Mouse (Mus musculus) heart, embryonic 13.5 days (tissue): Measurements from ENCODE around the gene Syt2. TPM values are rescaled to one million over a fixed set of nuclear protein-coding genes. Genes with fewer than 3 reads are reported as not detected.

Experiments
- ATAC-seq: fragments of 200-750 bp; cut with Nextera tagmentation; 2 replicates; pipeline ENCODE4 v1.8.0; 2017; ENCODE audit warnings: moderate TSS enrichment; ENCODE audit not compliant: insufficient number of reproducible peaks, low FRiP score, low TSS enrichment; ENCODE audit errors: extremely low read depth
- H3K27ac ChIP-seq: fragments of 300-500 bp; sonication (generic); replicated peaks from 2 replicates; pipeline ENCODE4 v1.5.1; 2015; ENCODE audit warnings: moderate library complexity, mild to moderate bottlenecking, inconsistent platforms
- H3K27me3 ChIP-seq: fragments of 300-500 bp; sonication (generic); replicated peaks from 2 replicates; pipeline ENCODE4 v1.6.1; 2015; ENCODE audit warnings: mild to moderate bottlenecking, inconsistent platforms
- H3K36me3 ChIP-seq: fragments of 300-500 bp; sonication (generic); 2 replicates; pipeline ENCODE4 v1.6.1; 2015; ENCODE audit warnings: mild to moderate bottlenecking, inconsistent platforms
- H3K4me1 ChIP-seq: fragments of 300-500 bp; sonication (generic); 2 replicates; pipeline ENCODE4 v1.6.1; 2015; ENCODE audit warnings: inconsistent platforms
- H3K4me2 ChIP-seq: fragments of 300-500 bp; sonication (generic); 2 replicates; pipeline ENCODE4 v1.6.1; 2015; ENCODE audit warnings: inconsistent platforms, mild to moderate bottlenecking, moderate library complexity
- H3K4me3 ChIP-seq: fragments of 300-500 bp; sonication (generic); 2 replicates; pipeline ENCODE4 v1.5.1; 2015; ENCODE audit warnings: moderate library complexity, mild to moderate bottlenecking, inconsistent platforms
- H3K9ac ChIP-seq: fragments of 300-500 bp; sonication (generic); 2 replicates; pipeline ENCODE4 v1.6.1; 2015; ENCODE audit warnings: inconsistent platforms, mild to moderate bottlenecking, moderate library complexity
- H3K9me3 ChIP-seq: fragments of 300-500 bp; sonication (generic); 2 replicates; pipeline ENCODE4 v1.6.1; 2016; ENCODE audit warnings: inconsistent platforms
- WGBS: fragments of 180-500 bp; shearing (Covaris S2); methylation state at CpG from one replicate; pipeline ENCODE4 v1.1.7; 2015; ENCODE audit warnings: mixed read lengths; 5-methylcytosine and 5-hydroxymethylcytosine counted together
- polyA plus RNA-seq: library from polyadenylated mRNA; unstranded; fragments of >200 nt; fragmentation: Nextera tagmentation; extraction: Ambion mirVana; gene quantifications from 2 replicates; pipeline ENCODE4 v1.2.1, GENCODE M21; 2015

Gene Syt2
- polyA plus RNA-seq, 1 experiment from 2014 or later, result 0.20 TPM

DNA sequence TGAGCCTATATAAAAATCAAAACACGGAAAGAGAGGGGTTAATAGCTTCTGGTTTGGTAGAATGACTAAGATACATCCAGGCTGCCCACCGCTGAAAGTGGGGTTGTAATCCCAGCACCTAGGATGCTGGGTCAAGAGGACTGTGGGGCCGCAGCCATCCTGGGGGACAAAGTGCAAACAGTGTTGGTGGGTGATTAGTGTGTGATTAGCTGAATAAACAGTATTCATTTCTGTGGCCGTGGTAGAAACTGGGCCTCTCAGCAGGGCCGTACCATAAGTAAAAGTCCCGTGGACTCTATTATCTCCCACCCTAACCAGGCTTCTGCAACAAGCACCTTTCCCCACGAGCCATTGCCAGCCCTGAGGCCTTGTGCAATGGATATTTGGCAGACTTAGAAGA is 12.2 kb upstream of the Syt2 start:
- Histone ChIP-seq H3K4me1 (peaks cover 8% of the 10 kb centered on the region), H3K9me3 (no peaks in the 10 kb centered on the region), H3K27ac (no peak overlapping the region), H3K4me3 (no peak overlapping the region), H3K9ac (no peak overlapping the region), H3K27me3 (0 out of 2 replicates have a peak, but pooled peaks cover 5% of the 10 kb centered on the region), H3K4me2 (no peak overlapping the region), H3K36me3 (peaks cover 56% of the 10 kb centered on the region)
- WGBS, result 77% methylated on average over 7 of the region's 7 CpGs
- ATAC-seq, result no peak

- Histone ChIP-seq H3K27me3 (peaks cover 20% of the 10 kb centered on the region), H3K36me3 (peaks cover 37% of the 10 kb centered on the region), H3K9ac (no peak overlapping the region), H3K4me3 (no peak overlapping the region), H3K27ac (no peak overlapping the region), H3K4me2 (no peak overlapping the region), H3K4me1 (peaks cover 8% of the 10 kb centered on the region), H3K9me3 (no peaks in the 10 kb centered on the region)
- no peak for ATAC-seq
- WGBS, result 68% methylated on average over 3 of the region's 3 CpGs
These were observed 10.2 kb upstream of the Syt2 start for GRCm38 (mm10) chr1:134636245-134636644.

- Histone ChIP-seq H3K4me2 (no peak overlapping the region), H3K4me1 (peaks cover 8% of the 10 kb centered on the region), H3K9me3 (no peaks in the 10 kb centered on the region), H3K4me3 (no peak overlapping the region), H3K36me3 (peaks cover 32% of the 10 kb centered on the region), H3K27me3 (peaks cover 23% of the 10 kb centered on the region), H3K27ac (no peak overlapping the region), H3K9ac (no peak overlapping the region)
- ATAC-seq, result no peak
- 3% methylated on average over 3 of the region's 3 CpGs for WGBS
These were observed 9.8 kb upstream of the Syt2 start for GRCm38 (mm10) chr1:134636684-134637083.

DNA sequence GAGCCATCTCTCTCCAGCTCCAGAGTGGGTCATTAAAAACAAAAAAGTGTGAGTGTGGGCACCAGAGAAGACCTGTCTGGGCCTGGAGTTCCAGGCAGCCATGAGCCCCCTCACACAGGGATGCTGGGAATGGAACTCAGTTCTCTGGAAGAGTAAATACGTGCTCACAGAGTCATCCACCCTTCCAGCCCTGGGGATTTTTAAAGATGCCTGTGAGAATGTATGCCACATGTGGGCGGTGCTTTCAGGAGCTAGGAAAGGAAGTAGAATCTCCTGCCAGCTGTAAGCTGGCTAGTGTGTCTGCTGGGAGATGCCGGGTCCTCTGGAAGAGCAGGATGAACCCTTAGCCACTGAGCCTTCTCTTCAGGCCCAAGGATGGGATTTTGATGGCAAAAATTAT is 8.4 kb upstream of the Syt2 start:
- H3K27me3 ChIP-seq, result peaks cover 36% of the 10 kb centered on the region
- H3K4me1 ChIP-seq, result peaks cover 8% of the 10 kb centered on the region
- no peaks in the 10 kb centered on the region for H3K9me3 ChIP-seq
- no peak overlapping the region for H3K4me2 ChIP-seq
- H3K9ac ChIP-seq, result no peak overlapping the region
- peaks cover 19% of the 10 kb centered on the region for H3K36me3 ChIP-seq
- no peak for ATAC-seq
- H3K27ac ChIP-seq, result no peak overlapping the region
- no peak overlapping the region for H3K4me3 ChIP-seq
- WGBS, result 32% methylated on average over 3 of the region's 3 CpGs

DNA sequence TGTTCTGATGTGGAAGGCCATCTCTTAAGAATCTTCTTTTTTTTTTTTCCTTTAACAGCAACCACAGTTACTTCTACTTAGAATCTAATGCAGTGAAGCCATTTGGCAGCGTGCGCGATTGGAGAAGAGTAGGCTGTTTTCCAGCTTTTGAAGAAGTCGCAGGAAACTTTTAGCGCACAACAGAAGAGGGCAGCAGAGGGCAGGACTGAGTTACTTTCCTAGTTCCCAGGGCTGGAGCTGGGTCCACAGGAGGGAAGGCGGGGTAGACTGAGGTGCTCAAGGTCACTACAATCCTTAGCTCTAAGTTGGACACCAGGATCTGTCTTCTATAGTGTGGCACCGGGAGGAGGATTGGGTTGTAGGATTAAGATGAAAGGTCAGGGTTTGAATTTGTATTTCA is 8.0 kb upstream of the Syt2 start:
- no peak overlapping the region for H3K4me3 ChIP-seq
- H3K36me3 ChIP-seq, result peaks cover 14% of the 10 kb centered on the region
- 35% methylated on average over 7 of the region's 7 CpGs for WGBS
- H3K27ac ChIP-seq, result no peak overlapping the region
- H3K27me3 ChIP-seq, result peaks cover 41% of the 10 kb centered on the region
- no peaks in the 10 kb centered on the region for H3K9me3 ChIP-seq
- ATAC-seq, result no peak
- H3K4me2 ChIP-seq, result no peak overlapping the region
- H3K9ac ChIP-seq, result no peak overlapping the region
- peaks cover 8% of the 10 kb centered on the region for H3K4me1 ChIP-seq

DNA sequence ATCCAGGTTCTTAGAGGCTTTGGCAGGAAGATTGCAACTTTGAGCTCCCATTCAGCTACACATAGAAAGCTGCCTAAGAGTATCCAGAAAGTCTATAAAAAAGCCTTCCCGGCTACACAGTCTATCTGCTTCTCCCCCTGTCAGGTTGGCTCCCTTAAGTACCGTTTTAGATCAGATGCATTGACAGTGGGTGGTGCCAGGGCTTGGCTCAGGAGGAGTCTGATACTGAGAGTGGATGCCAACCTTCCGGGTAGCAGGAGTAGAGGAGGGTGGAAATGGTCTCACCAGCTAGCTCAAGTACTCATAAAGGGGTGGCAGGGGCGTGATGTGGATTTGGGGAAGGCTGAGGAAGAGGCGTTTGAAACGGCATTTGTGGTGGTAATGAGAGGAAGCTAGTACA is 7.0 kb upstream of the Syt2 start:
- H3K36me3 ChIP-seq, result peaks cover 4% of the 10 kb centered on the region
- no peak overlapping the region for H3K4me2 ChIP-seq
- peaks cover 8% of the 10 kb centered on the region for H3K4me1 ChIP-seq
- WGBS, result 59% methylated on average over 6 of the region's 6 CpGs
- ATAC-seq, result no peak
- H3K27me3 ChIP-seq, result peaks cover 50% of the 10 kb centered on the region
- no peak overlapping the region for H3K4me3 ChIP-seq
- no peak overlapping the region for H3K27ac ChIP-seq
- no peak overlapping the region for H3K9ac ChIP-seq
- H3K9me3 ChIP-seq, result no peaks in the 10 kb centered on the region

- no peak overlapping the region for H3K4me3 ChIP-seq
- no peak overlapping the region for H3K9ac ChIP-seq
- 25% methylated on average over 3 of the region's 3 CpGs for WGBS
- no peaks in the 10 kb centered on the region for H3K36me3 ChIP-seq
- H3K4me1 ChIP-seq, result peaks cover 12% of the 10 kb centered on the region
- peaks cover 71% of the 10 kb centered on the region for H3K27me3 ChIP-seq
- no peak for ATAC-seq
- H3K9me3 ChIP-seq, result no peaks in the 10 kb centered on the region
- H3K4me2 ChIP-seq, result no peak overlapping the region
- no peak overlapping the region for H3K27ac ChIP-seq
These were observed 5.0 kb upstream of the Syt2 start for GRCm38 (mm10) chr1:134641507-134641906.

- 58% methylated on average over 6 of the region's 6 CpGs for WGBS
- Histone ChIP-seq H3K27ac (no peak overlapping the region), H3K9ac (no peak overlapping the region), H3K36me3 (no peaks in the 10 kb centered on the region), H3K4me3 (no peak overlapping the region), H3K9me3 (no peaks in the 10 kb centered on the region), H3K4me2 (no peak overlapping the region), H3K27me3 (peaks cover 93% of the 10 kb centered on the region), H3K4me1 (peaks cover 17% of the 10 kb centered on the region)
- no peak for ATAC-seq
These were observed 2.8 kb upstream of the Syt2 start for GRCm38 (mm10) chr1:134643702-134644101.

DNA sequence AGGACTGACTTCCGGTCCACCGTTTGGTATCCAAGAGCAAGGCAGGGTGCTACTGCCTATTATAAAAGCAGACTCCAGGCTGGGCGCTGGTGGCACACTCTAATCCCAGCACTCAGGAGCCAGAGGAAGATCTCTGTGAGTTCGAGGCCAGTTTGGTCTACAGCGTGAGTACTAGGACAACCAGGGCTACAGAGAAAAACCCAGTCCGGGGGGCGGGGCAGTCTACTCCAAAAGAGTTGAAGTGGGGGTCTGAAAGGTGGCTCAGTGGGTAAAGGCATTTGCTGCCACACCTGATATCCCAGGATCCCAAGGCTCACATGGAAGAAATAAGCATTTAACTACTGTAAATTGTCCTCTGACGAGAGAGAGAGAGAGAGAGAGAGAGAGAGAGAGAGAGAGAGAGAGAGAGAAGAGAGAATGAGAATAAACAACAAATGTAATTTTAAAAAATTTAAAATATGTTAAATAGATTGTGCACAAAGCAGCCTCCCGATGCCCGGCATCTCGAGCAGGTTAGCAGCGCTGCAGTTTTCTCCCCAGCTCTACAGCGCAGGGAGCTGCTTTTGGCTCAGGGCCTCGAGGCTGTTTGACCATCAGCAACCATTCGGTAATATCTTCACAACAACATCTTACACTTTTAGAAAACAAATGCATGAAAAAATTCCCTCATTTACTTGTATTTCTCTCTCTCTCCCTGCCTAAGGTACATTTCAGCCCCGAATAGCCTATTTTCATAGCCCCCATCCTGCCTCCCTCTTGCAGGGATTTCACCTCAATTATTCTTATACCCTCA is 873 bp upstream of the Syt2 start:
- Histone ChIP-seq H3K9ac (peak overlapping the region; percentile 72; the same call in 1 of the 2 replicates), H3K4me1 (peaks cover 17% of the 10 kb centered on the region), H3K4me2 (peak overlapping the region; percentile 91), H3K4me3 (peak overlapping the region; percentile 61), H3K36me3 (no peaks in the 10 kb centered on the region), H3K27ac (no peak overlapping the region), H3K27me3 (peaks cover 95% of the 10 kb centered on the region), H3K9me3 (no peaks in the 10 kb centered on the region)
- WGBS, result 15% methylated on average over 16 of the region's 16 CpGs
- no peak for ATAC-seq

- peak overlapping the region; percentile 72 for H3K9ac ChIP-seq
- 1% methylated on average over 17 of the region's 28 CpGs for WGBS
- H3K4me3 ChIP-seq, result peak overlapping the region; percentile 61
These were observed 446 bp downstream of the Syt2 start for GRCm38 (mm10) chr1:134646963-134647282.

GRCm38 (mm10) chr1:134647591-134647990 is 1.1 kb downstream of the Syt2 start:
- H3K4me2 ChIP-seq, result peak overlapping the region; percentile 91; the same call in 1 of the 2 replicates
- peaks cover 29% of the 10 kb centered on the region for H3K4me1 ChIP-seq
- 0 out of 2 replicates have a peak overlapping the region, but pooled peaks have one; percentile 61 for H3K4me3 ChIP-seq
- H3K9ac ChIP-seq, result no peak overlapping the region
- no peaks in the 10 kb centered on the region for H3K36me3 ChIP-seq
- WGBS, result 18% methylated on average over 7 of the region's 7 CpGs
- no peaks in the 10 kb centered on the region for H3K9me3 ChIP-seq
- H3K27me3 ChIP-seq, result peaks cover 94% of the 10 kb centered on the region
- no peak overlapping the region for H3K27ac ChIP-seq
- no peak for ATAC-seq

More at GRCm38 (mm10) chr1:134646963-134647282, 446 bp downstream of the Syt2 start:
- H3K27ac ChIP-seq, result no peak overlapping the region
- peaks cover 94% of the 10 kb centered on the region for H3K27me3 ChIP-seq
- H3K4me1 ChIP-seq, result peaks cover 25% of the 10 kb centered on the region
- peak overlapping the region; percentile 91 for H3K4me2 ChIP-seq
- ATAC-seq, result no peak
- H3K36me3 ChIP-seq, result no peaks in the 10 kb centered on the region
- no peaks in the 10 kb centered on the region for H3K9me3 ChIP-seq

GRCm38 (mm10) chr1:134650816-134651215 is 4.3 kb downstream of the Syt2 start:
- H3K36me3 ChIP-seq, result no peaks in the 10 kb centered on the region
- H3K4me2 ChIP-seq, result no peak overlapping the region
- 76% methylated on average over 5 of the region's 5 CpGs for WGBS
- peaks cover 83% of the 10 kb centered on the region for H3K27me3 ChIP-seq
- H3K9me3 ChIP-seq, result no peaks in the 10 kb centered on the region
- no peak for ATAC-seq
- no peak overlapping the region for H3K9ac ChIP-seq
- H3K4me1 ChIP-seq, result peaks cover 28% of the 10 kb centered on the region
- no peak overlapping the region for H3K4me3 ChIP-seq
- H3K27ac ChIP-seq, result no peak overlapping the region
